15 mouse cellular contexts compared by ENCODE assay signal in the genomic region with DNA sequence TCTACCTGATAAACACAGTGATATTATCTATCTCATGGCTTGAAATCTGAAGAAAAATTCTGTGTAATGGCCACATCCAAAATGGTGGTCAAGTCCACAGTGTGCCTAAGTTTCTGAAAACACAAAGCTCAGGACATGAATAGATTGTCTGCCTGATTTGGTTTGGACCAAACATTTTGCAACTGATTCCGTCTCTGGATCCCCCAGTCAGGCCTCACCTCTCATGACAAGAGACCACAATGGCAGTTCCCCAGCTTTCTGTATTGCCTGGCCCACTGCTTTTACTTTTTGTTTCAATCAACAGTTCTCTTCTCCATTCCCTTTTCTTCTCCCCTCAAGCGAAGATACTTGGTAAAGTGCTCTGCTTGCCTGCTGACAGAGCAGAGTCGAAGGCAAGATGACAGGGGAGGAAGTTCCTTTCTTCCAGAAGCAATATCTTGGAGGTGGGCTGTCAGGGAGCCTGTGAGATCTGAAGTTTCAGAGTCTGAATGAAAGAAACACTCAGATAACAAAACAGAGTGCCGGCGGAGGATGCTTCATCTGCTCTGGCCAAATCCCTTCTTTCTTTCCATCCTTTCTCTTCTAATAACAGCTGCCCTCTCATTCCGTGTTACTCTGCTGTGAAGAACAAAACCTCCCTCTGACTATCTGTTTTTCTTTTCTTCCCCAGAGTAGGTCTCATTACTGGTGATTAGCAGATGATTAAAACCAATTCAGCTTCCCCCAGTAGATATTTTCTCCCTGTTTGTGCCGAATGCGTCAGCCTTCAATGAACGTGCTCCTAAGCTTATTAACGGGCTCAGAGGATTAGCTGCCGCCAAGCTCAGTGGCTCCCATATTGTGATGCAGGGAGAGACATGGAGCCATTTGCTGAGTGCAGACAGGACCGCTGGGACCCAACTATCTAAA.
DNase-seq lines count a peak whose midpoint lies in the region; ATAC-seq lines count a peak whose summit lies in the region.
"Had no signal": no experiment of that assay in that cellular context is flagged by ENCODE, and none has a peak within 500 bp of the region (broad histone marks: within the 10 kb centered on the region; RNA-seq: fewer than 3 reads in every experiment).

No protein-coding gene starts in this region.

- intact Hi-C loops in gastrocnemius, postnatal 36 days (cut with DNase I) = no loop called here

- H3K9me3 ChIP-seq in hindbrain, embryonic 10.5 days = no peaks in the 10 kb centered on the region
- no peaks in the 10 kb centered on the region for H3K9me3 ChIP-seq in hindbrain, embryonic 12.5 days (replicated peaks)
- H3K9me3 ChIP-seq in forebrain, embryonic 16.5 days (ENCODE audit: control insufficient read depth, low read length) = no peaks in the 10 kb centered on the region
- H3K9me3 ChIP-seq in midbrain, embryonic 12.5 days = no peaks in the 10 kb centered on the region
- H3K9me3 ChIP-seq: kidney, embryonic 15.5 days; lung, embryonic 15.5 days had no signal

- 36% methylated on average over 12 of the region's 12 CpGs for WGBS in hindbrain, embryonic 10.5 days
- 42% methylated on average over 12 of the region's 12 CpGs for WGBS in hindbrain, embryonic 12.5 days
- 3% methylated on average over 12 of the region's 12 CpGs for WGBS in forebrain, embryonic 16.5 days
- WGBS in midbrain, embryonic 12.5 days = 5% methylated on average over 12 of the region's 12 CpGs

- no peak overlapping the region for H3K4me2 ChIP-seq in hindbrain, embryonic 12.5 days (replicated peaks)
- peak overlapping the region; percentile 22; the same call in 1 of the 2 replicates for H3K4me2 ChIP-seq in forebrain, embryonic 16.5 days (ENCODE audit: low read length)
- peak overlapping the region; percentile 38 for H3K4me2 ChIP-seq in midbrain, embryonic 12.5 days (replicated peaks)
- H3K4me2 ChIP-seq: heart, embryonic 12.5 days; kidney, embryonic 15.5 days; lung, embryonic 15.5 days had no signal

- H3K4me1 ChIP-seq in hindbrain, embryonic 10.5 days (replicated peaks) = peaks cover 5% of the 10 kb centered on the region; the same call in 1 of the 2 replicates
- H3K4me1 ChIP-seq in hindbrain, embryonic 12.5 days = no peaks in the 10 kb centered on the region
- peaks cover 15% of the 10 kb centered on the region for H3K4me1 ChIP-seq in forebrain, embryonic 16.5 days (replicated peaks; ENCODE audit: control insufficient read depth, insufficient read depth, low read length)
- peaks cover 26% of the 10 kb centered on the region for H3K4me1 ChIP-seq in midbrain, embryonic 12.5 days
- H3K4me1 ChIP-seq: heart, embryonic 12.5 days; kidney, embryonic 15.5 days; lung, embryonic 15.5 days had no signal

- H3K9ac ChIP-seq in hindbrain, embryonic 12.5 days = no peak overlapping the region
- no peak overlapping the region for H3K9ac ChIP-seq in forebrain, embryonic 16.5 days (replicated peaks; ENCODE audit: low read depth, low read length)
- H3K9ac ChIP-seq in midbrain, embryonic 12.5 days (replicated peaks) = no peak overlapping the region
- H3K9ac ChIP-seq: heart, embryonic 12.5 days; kidney, embryonic 15.5 days; lung, embryonic 15.5 days had no signal

- DNase-seq in hindbrain, embryonic 10.5 days (ENCODE audit: low spot score) = no peak
- no peak for DNase-seq in natural killer cell, adult 2 months (ENCODE audit: low spot score in 2 of 2)
- no peak for DNase-seq in kidney, adult 11 months
- no peak for DNase-seq in right cerebral cortex, adult 18-20 months
- DNase-seq in gastrocnemius, postnatal 36 days = no peak
- DNase-seq: adrenal gland, postnatal 14 days; liver; thymus, postnatal 36 days had no signal

- no peak for ATAC-seq in hindbrain, embryonic 12.5 days (ENCODE audit: low FRiP score)
- ATAC-seq in forebrain, embryonic 16.5 days = peak; percentile 93
- peak; percentile 92 for ATAC-seq in midbrain, embryonic 12.5 days (ENCODE audit: low FRiP score, low read depth)

- no peaks in the 10 kb centered on the region for H3K27me3 ChIP-seq in hindbrain, embryonic 10.5 days (ENCODE audit: insufficient read depth, poor library complexity, severe bottlenecking)
- no peaks in the 10 kb centered on the region for H3K27me3 ChIP-seq in hindbrain, embryonic 12.5 days
- no peaks in the 10 kb centered on the region for H3K27me3 ChIP-seq in forebrain, embryonic 16.5 days (replicated peaks; ENCODE audit: control insufficient read depth, insufficient read depth, low read length)
- H3K27me3 ChIP-seq in midbrain, embryonic 12.5 days = no peaks in the 10 kb centered on the region
- H3K27me3 ChIP-seq: heart, embryonic 12.5 days; kidney, embryonic 15.5 days; lung, embryonic 15.5 days had no signal

- no peak overlapping the region for H3K4me3 ChIP-seq in hindbrain, embryonic 10.5 days
- H3K4me3 ChIP-seq in hindbrain, embryonic 12.5 days = no peak overlapping the region
- H3K4me3 ChIP-seq in forebrain, embryonic 16.5 days (replicated peaks; ENCODE audit: low read length) = no peak overlapping the region
- no peak overlapping the region for H3K4me3 ChIP-seq in midbrain, embryonic 12.5 days
- H3K4me3 ChIP-seq: erythroblast, embryonic 14.5 days; heart, embryonic 12.5 days; kidney, embryonic 15.5 days; lung, embryonic 15.5 days had no signal

- peak overlapping the region; percentile 29; the same call in 1 of the 2 replicates for H3K27ac ChIP-seq in hindbrain, embryonic 10.5 days
- H3K27ac ChIP-seq in hindbrain, embryonic 12.5 days = no peak overlapping the region
- peak overlapping the region; percentile 63 for H3K27ac ChIP-seq in forebrain, embryonic 16.5 days (ENCODE audit: low read length)
- peak overlapping the region; percentile 81 for H3K27ac ChIP-seq in midbrain, embryonic 12.5 days (replicated peaks)
- H3K27ac ChIP-seq: kidney, embryonic 15.5 days; lung, embryonic 15.5 days had no signal

- no peaks in the 10 kb centered on the region for H3K36me3 ChIP-seq in hindbrain, embryonic 10.5 days
- no peaks in the 10 kb centered on the region for H3K36me3 ChIP-seq in hindbrain, embryonic 12.5 days
- H3K36me3 ChIP-seq in forebrain, embryonic 16.5 days (ENCODE audit: control insufficient read depth, insufficient read depth) = no peaks in the 10 kb centered on the region
- no peaks in the 10 kb centered on the region for H3K36me3 ChIP-seq in midbrain, embryonic 12.5 days
- H3K36me3 ChIP-seq: heart, embryonic 12.5 days; kidney, embryonic 15.5 days; lung, embryonic 15.5 days had no signal
